Mouse (Mus musculus): ENCODE results near the gene Ulk3.

DNA sequence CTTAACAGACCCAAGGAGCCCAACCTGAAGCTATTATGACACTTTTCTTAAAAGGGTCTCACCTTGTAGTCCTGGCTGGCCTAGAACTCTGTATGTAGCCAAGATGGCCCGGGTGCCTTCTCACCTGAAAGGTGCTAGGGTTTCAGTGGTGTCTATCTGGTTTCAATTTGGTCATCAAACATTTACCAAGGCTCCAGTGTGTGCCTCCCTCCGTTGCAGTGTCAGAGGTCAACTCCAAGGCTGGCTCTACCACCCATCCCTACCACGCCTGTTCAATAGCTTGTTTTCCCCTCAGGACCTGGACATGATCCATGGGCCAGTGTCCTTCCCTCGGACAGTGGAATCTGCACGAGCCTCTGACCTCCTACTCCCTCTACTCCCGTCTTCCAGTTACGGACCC lies 35.0 kb downstream of the Ulk3 start:
- TF ChIP-seq USF1 (IDR thresholded peaks at IDR 0.05; ENCODE audit: low read depth) (no peak), CTCF (IDR thresholded peaks at IDR 0.05; ENCODE audit: control insufficient read depth, insufficient read depth, insufficient read length) (no peak), MYOG (IDR thresholded peaks at IDR 0.05; ENCODE audit: control insufficient read depth, extremely low read depth, insufficient read length) (no peak), MAX (IDR thresholded peaks at IDR 0.05) (no peak)
